Mouse (Mus musculus) forebrain, embryonic 14.5 days (tissue): ENCODE measurements at regions not wholly inside any gene's neighbourhood (a gene's known extent, or its start where the extent isn't known, plus 50 kb on each side); places are given as distances from the start of the nearest gene placed in this dataset.

Experiments
- ATAC-seq: fragments of 200-750 bp; cut with Nextera tagmentation; 2 replicates; pipeline ENCODE4 v1.8.0; 2017; ENCODE audit warnings: mild to moderate bottlenecking, moderate library complexity
- DNase-seq: peaks from one replicate; pipeline ENCODE4 v3.0.0-alpha.2; 2015; ENCODE audit warnings: low spot score
- H3K27ac ChIP-seq: fragments of 300-500 bp; sonication (generic); 2 replicates; pipeline ENCODE4 v1.5.1; 2014; ENCODE audit warnings: low read depth, mild to moderate bottlenecking, control low read depth, low read length, moderate library complexity
- H3K27me3 ChIP-seq: fragments of 300-500 bp; sonication (generic); replicated peaks from 2 replicates; pipeline ENCODE4 v1.6.1; 2014; ENCODE audit warnings: low read length, control low read depth, mixed read lengths; ENCODE audit not compliant: control insufficient read depth, insufficient read depth
- H3K36me3 ChIP-seq: fragments of 300-500 bp; sonication (generic); 2 replicates; pipeline ENCODE4 v1.6.1; 2014; ENCODE audit warnings: low read length, control low read depth; ENCODE audit not compliant: control insufficient read depth, insufficient read depth
- H3K4me1 ChIP-seq: fragments of 300-500 bp; sonication (generic); 2 replicates; pipeline ENCODE4 v1.6.1; 2014; ENCODE audit warnings: antibody characterized with exemption, low read length, control low read depth; ENCODE audit not compliant: control insufficient read depth, insufficient read depth
- H3K4me2 ChIP-seq: fragments of 300-500 bp; sonication (generic); 2 replicates; pipeline ENCODE4 v1.6.1; 2014; ENCODE audit warnings: mild to moderate bottlenecking, control low read depth, low read length
- H3K4me3 ChIP-seq: fragments of 300-500 bp; sonication (generic); 2 replicates; pipeline ENCODE4 v1.5.1; 2014; ENCODE audit warnings: low read depth, low read length, control low read depth
- H3K9ac ChIP-seq: fragments of 300-500 bp; sonication (generic); 2 replicates; pipeline ENCODE4 v1.6.1; 2014; ENCODE audit warnings: mild to moderate bottlenecking, low read length, control low read depth, moderate library complexity
- H3K9me3 ChIP-seq: fragments of 300-500 bp; sonication (generic); replicated peaks from 2 replicates; pipeline ENCODE4 v1.6.1; 2016; ENCODE audit warnings: low read length, control low read depth, mixed read lengths; ENCODE audit not compliant: control insufficient read depth
- WGBS: fragments of 180-500 bp; shearing (Covaris S2); extraction: QIAGEN DNeasy Blood & Tissue Kit; methylation state at CpG from one replicate; pipeline ENCODE4 v1.1.7; 2014; 5-methylcytosine and 5-hydroxymethylcytosine counted together

GRCm38 (mm10) chr1:195371131-195371530 lies 194.6 kb upstream of the Cr2 start:
- no peaks in the 10 kb centered on the region for H3K4me1 ChIP-seq
- H3K9ac ChIP-seq, result no peak overlapping the region
- 78% methylated on average over 6 of the region's 6 CpGs for WGBS
- H3K9me3 ChIP-seq, result no peaks in the 10 kb centered on the region
- H3K4me3 ChIP-seq, result no peak overlapping the region
- no peak overlapping the region for H3K27ac ChIP-seq
- DNase-seq (peak; percentile 3), ATAC-seq (no peak)
- no peaks in the 10 kb centered on the region for H3K27me3 ChIP-seq
- no peaks in the 10 kb centered on the region for H3K36me3 ChIP-seq
- no peak overlapping the region for H3K4me2 ChIP-seq
